Mouse (Mus musculus) liver, embryonic 14.5 days (tissue): ENCODE measurements at regions not wholly inside any gene's neighbourhood (a gene's known extent, or its start where the extent isn't known, plus 50 kb on each side); places are given as distances from the start of the nearest gene placed in this dataset.

Experiments used
- CTCF ChIP-seq: IDR thresholded peaks from 2 replicates; pipeline ENCODE4 v1.5.1; 2016; ENCODE audit warnings: antibody characterized with exemption, low read depth, control low read depth
- EP300 ChIP-seq: IDR thresholded peaks from 2 replicates; pipeline ENCODE4 v1.6.1; 2016; ENCODE audit warnings: antibody characterized with exemption, low read depth

- TF ChIP-seq CTCF (no peak), EP300 (no peak)
Measured at GRCm38 (mm10) chr9:47999632-48000031, 162.2 kb upstream of the Nxpe4 start.
